Mouse (Mus musculus): ENCODE measurements around the gene Olfr142.
"Not testable (repeated sequence)": the region's sequence is repeated elsewhere in the genome, so short reads cannot be mapped to it uniquely, and the experiment has no call there.

The Olfr142 gene

DNA sequence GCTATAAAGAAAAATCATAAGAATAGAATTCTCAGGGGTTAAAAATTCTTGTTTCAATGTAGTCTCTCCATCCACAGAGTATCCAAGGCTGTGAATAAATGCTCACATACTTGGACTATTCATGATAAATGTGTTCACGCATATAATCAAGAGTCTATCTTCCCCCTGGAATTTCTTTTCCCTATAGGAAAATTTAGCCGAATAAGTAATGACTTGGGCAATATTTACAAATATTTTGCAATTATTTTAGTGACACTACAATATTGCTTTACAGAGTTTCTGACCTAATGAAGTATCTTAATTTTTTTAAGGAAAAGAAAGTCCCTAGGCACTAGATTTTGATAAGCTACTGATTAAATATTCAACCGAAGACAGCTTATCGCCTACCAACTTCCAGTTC, at the start of gene Olfr142:
Olfr142 (minus strand) TSS at position 101 of the 400 bp plus-strand sequence.
- no peak for DNase-seq (ENCODE audit: low read depth, low spot score)

DNA sequence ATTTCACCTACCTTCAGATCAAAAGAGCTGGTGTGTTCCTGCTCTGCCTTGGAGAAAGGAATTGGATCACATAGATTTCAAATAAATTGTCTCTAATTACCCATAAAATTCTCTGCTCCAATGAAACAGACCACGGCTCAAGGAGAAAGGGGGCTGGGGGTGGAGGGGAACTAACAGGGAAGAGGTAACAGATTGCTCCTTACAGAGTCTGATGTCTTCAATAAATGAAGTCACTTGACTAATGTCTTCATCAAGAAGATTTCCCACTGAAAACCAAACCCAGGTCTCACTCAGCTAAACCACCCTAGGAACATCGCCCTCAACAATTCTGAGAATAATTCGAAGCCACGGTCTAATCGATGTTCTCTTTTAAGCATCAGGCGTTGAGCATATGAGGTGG, 35.3 kb upstream of the Olfr142 start, which contains the start of gene Olfr1272:
Olfr1272 (minus strand) TSS at position 101 of the 400 bp plus-strand sequence.
- DNase-seq (ENCODE audit: low read depth, low spot score), result no peak

DNA sequence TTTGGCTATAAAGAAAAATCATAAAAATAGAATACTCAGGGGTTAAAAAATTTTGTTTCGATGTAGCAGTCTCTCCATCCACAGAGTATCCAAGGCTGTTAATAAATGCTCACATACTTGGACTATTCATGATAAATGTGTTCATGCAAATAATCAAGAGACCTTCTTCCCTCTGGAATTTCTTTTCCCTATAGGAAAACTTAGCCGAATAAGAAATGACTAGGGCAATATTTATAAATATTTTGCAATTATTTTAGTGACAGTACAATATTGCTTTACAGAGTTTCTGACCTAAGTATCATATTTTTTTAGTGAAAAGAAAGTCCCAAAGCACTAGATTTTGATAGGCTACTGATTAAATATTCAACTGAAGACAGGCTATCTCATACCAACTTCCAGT, 13.5 kb upstream of the Olfr142 start, which contains the start of gene Olfr1271:
Olfr1271 (minus strand) TSS at position 101 of the 400 bp plus-strand sequence.
- no peak for DNase-seq (ENCODE audit: low read depth, low spot score)

DNA sequence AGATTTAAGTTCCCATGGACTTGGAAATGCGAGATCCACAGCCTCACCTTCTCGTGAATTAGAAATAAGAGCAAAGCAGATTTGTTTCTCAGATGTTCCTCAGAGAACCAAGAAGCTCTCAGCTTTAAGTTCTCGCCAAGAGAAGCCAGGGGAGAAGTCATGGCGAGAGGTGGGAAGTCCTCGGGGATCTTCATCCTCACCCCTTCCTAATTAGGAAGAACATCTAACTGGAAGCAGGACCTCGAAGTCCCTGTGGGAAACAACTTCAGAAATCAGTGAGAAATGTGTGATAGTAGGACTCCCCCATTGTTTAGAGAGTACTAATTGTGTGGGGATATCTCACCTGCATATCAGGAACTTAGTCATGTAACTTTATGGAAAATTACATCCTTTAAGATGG, 33.0 kb downstream of the Olfr142 start, which contains the start of gene Olfr1506:
Olfr1506 (minus strand) TSS at position 101 of the 400 bp plus-strand sequence.
- not testable (repeated sequence) for DNase-seq (ENCODE audit: low read depth, low spot score)
